Mouse (Mus musculus) midbrain, embryonic 16.5 days (tissue): ENCODE data around the gene Galnt2. TPM values are rescaled to one million over a fixed set of nuclear protein-coding genes. Genes with fewer than 3 reads are reported as not detected.

Source experiments
- ATAC-seq: fragments of 200-750 bp; cut with Nextera tagmentation; 2 replicates; pipeline ENCODE4 v1.8.0; 2017; ENCODE audit warnings: moderate TSS enrichment
- H3K27ac ChIP-seq: fragments of 300-500 bp; sonication (generic); 2 replicates; pipeline ENCODE4 v1.5.1; 2014; ENCODE audit warnings: mild to moderate bottlenecking, low read length, mixed read lengths
- H3K27me3 ChIP-seq: fragments of 300-500 bp; sonication (generic); 2 replicates; pipeline ENCODE4 v1.6.1; 2014; ENCODE audit warnings: low read depth, low read length, mixed read lengths; ENCODE audit not compliant: control insufficient read depth, insufficient read depth
- H3K36me3 ChIP-seq: fragments of 300-500 bp; sonication (generic); 2 replicates; pipeline ENCODE4 v1.6.1; 2014; ENCODE audit warnings: mild to moderate bottlenecking, low read length, moderate library complexity, mixed read lengths; ENCODE audit not compliant: control insufficient read depth, insufficient read depth
- H3K4me1 ChIP-seq: fragments of 300-500 bp; sonication (generic); 2 replicates; pipeline ENCODE4 v1.6.1; 2014; ENCODE audit warnings: mild to moderate bottlenecking, low read length, mixed read lengths; ENCODE audit not compliant: control insufficient read depth, insufficient read depth
- H3K4me2 ChIP-seq: fragments of 300-500 bp; sonication (generic); 2 replicates; pipeline ENCODE4 v1.6.1; 2014; ENCODE audit warnings: mild to moderate bottlenecking, low read length, mixed read lengths
- H3K4me3 ChIP-seq: fragments of 300-500 bp; sonication (generic); 2 replicates; pipeline ENCODE4 v1.5.1; 2014; ENCODE audit warnings: low read depth, mild to moderate bottlenecking, low read length, moderate library complexity, mixed read lengths
- H3K9ac ChIP-seq: fragments of 300-500 bp; sonication (generic); 2 replicates; pipeline ENCODE4 v1.6.1; 2014; ENCODE audit warnings: low read depth, low read length, mixed read lengths
- H3K9me3 ChIP-seq: fragments of 300-500 bp; sonication (generic); replicated peaks from 2 replicates; pipeline ENCODE4 v1.6.1; 2014; ENCODE audit warnings: mild to moderate bottlenecking, low read length, mixed read lengths; ENCODE audit not compliant: control insufficient read depth, poor library complexity, severe bottlenecking
- WGBS: fragments of 180-500 bp; shearing (Covaris S2); extraction: QIAGEN DNeasy Blood & Tissue Kit; methylation state at CpG from one replicate; pipeline ENCODE4 v1.1.7; 2014; 5-methylcytosine and 5-hydroxymethylcytosine counted together
- polyA plus RNA-seq: library from polyadenylated mRNA; unstranded; fragments of >200 nt; fragmentation: Nextera tagmentation; extraction: Ambion mirVana; gene quantifications from 2 replicates; pipeline ENCODE4 v1.2.1, GENCODE M21; 2015

Galnt2 gene
- polyA plus RNA-seq, 1 experiment from 2014 or later: 45.7 TPM

GRCm38 (mm10) chr8:124375727-124376126, 144.5 kb downstream of the Galnt2 start:
- Histone ChIP-seq H3K27ac (no peak overlapping the region), H3K4me3 (no peak overlapping the region), H3K9me3 (no peaks in the 10 kb centered on the region), H3K4me2 (no peak overlapping the region), H3K4me1 (no peaks in the 10 kb centered on the region), H3K36me3 (0 out of 2 replicates have a peak, but pooled peaks cover 2% of the 10 kb centered on the region), H3K27me3 (no peaks in the 10 kb centered on the region), H3K9ac (no peak overlapping the region)
- 86% methylated on average over 9 of the region's 9 CpGs for WGBS
- ATAC-seq: no peak

DNA sequence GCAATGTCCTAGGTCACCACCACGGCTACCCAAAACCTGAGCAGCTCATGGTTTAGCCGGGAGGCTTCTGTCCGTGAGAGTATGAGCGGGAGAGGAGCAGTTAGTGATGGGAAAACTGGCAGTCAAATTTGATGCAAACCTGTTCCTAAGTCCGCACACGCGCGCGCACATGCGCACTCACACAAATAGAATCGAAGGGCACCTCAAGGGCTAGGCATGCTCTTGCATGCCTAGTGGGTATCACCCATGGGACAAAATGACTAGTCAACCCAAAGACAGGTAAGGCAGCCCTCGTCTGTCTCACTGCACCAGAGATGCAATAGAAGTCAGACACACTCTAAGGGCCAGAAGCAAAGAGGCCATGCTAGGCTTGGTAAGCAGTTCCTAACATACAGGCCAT, 145.2 kb downstream of the Galnt2 start:
- no peak overlapping the region for H3K9ac ChIP-seq
- H3K4me2 ChIP-seq: no peak overlapping the region
- no peak for ATAC-seq
- 93% methylated on average over 12 of the region's 12 CpGs for WGBS
- no peaks in the 10 kb centered on the region for H3K9me3 ChIP-seq
- 0 out of 2 replicates have a peak, but pooled peaks cover 2% of the 10 kb centered on the region for H3K36me3 ChIP-seq
- no peaks in the 10 kb centered on the region for H3K27me3 ChIP-seq
- no peak overlapping the region for H3K4me3 ChIP-seq
- H3K27ac ChIP-seq: no peak overlapping the region
- no peaks in the 10 kb centered on the region for H3K4me1 ChIP-seq

DNA sequence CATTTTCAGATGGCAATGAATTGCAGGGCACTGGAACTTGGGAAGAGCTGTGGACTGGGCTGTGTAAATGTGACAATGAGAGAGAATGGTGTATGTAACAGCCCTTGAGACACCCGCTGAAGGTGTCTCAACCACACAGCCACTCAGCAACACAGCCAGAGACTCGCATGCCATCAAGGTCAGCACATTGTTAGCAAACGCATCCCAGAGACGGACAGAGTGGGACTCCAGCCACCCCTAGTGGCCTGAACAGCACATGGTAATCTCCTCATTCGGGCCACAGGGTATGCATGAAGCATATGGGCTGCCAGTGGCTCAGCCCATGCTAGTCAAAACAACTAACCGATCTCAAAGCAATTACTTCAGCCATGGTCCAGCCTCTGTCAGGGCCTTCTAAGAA, 148.1 kb downstream of the Galnt2 start:
- no peak overlapping the region for H3K9ac ChIP-seq
- H3K27ac ChIP-seq: no peak overlapping the region
- 64% methylated on average over 6 of the region's 6 CpGs for WGBS
- no peaks in the 10 kb centered on the region for H3K36me3 ChIP-seq
- H3K9me3 ChIP-seq: no peaks in the 10 kb centered on the region
- ATAC-seq: no peak
- no peaks in the 10 kb centered on the region for H3K27me3 ChIP-seq
- peaks cover 6% of the 10 kb centered on the region; the same call in 1 of the 2 replicates for H3K4me1 ChIP-seq
- H3K4me2 ChIP-seq: no peak overlapping the region
- H3K4me3 ChIP-seq: no peak overlapping the region

GRCm38 (mm10) chr8:124382235-124382634, 151.0 kb downstream of the Galnt2 start:
- ATAC-seq: peak; percentile 53; the same call in 1 of the 2 replicates
- Histone ChIP-seq H3K9me3 (no peaks in the 10 kb centered on the region), H3K27me3 (no peaks in the 10 kb centered on the region), H3K27ac (peak overlapping the region; percentile 42; the same call in 1 of the 2 replicates), H3K36me3 (no peaks in the 10 kb centered on the region), H3K4me1 (peaks cover 7% of the 10 kb centered on the region; the same call in 1 of the 2 replicates), H3K4me3 (no peak overlapping the region), H3K9ac (no peak overlapping the region; the same call in 1 of the 2 replicates), H3K4me2 (no peak overlapping the region; the same call in 1 of the 2 replicates)
- 11% methylated on average over 10 of the region's 10 CpGs for WGBS

DNA sequence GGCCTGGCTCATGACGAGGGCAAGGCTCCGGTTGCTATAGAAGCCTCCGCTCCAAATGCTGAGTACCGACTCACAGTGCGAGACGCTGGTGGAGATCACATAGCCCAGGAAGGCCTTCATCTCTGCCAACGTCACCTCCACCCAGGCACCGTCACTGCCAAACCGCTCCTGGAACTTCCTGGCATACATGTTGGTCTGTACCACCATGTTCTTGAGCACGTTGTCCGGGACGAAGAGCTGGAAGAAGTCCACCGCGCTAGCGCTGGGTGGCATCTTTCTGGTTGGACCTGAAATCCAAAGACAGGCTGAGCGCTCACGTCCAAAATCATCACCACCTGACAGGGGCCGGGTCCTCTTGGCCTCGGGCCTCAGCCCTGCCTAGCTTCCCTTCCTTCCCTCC, 153.1 kb downstream of the Galnt2 start:
- Histone ChIP-seq H3K4me3 (no peak overlapping the region), H3K9me3 (no peaks in the 10 kb centered on the region), H3K9ac (no peak overlapping the region), H3K4me2 (no peak overlapping the region), H3K36me3 (0 out of 2 replicates have a peak, but pooled peaks cover 3% of the 10 kb centered on the region), H3K4me1 (peaks cover 7% of the 10 kb centered on the region; the same call in 1 of the 2 replicates), H3K27ac (no peak overlapping the region), H3K27me3 (no peaks in the 10 kb centered on the region)
- WGBS: 96% methylated on average over 19 of the region's 19 CpGs
- ATAC-seq: no peak

GRCm38 (mm10) chr8:124386225-124386899, 155.2 kb downstream of the Galnt2 start:
- H3K27me3 ChIP-seq: no peaks in the 10 kb centered on the region
- no peak overlapping the region for H3K4me3 ChIP-seq
- no peak overlapping the region for H3K27ac ChIP-seq
- H3K4me2 ChIP-seq: no peak overlapping the region
- 76% methylated on average over 23 of the region's 23 CpGs for WGBS
- no peak for ATAC-seq
- H3K36me3 ChIP-seq: 0 out of 2 replicates have a peak, but pooled peaks cover 3% of the 10 kb centered on the region
- H3K4me1 ChIP-seq: peaks cover 7% of the 10 kb centered on the region; the same call in 1 of the 2 replicates
- H3K9me3 ChIP-seq: no peaks in the 10 kb centered on the region
- H3K9ac ChIP-seq: no peak overlapping the region

DNA sequence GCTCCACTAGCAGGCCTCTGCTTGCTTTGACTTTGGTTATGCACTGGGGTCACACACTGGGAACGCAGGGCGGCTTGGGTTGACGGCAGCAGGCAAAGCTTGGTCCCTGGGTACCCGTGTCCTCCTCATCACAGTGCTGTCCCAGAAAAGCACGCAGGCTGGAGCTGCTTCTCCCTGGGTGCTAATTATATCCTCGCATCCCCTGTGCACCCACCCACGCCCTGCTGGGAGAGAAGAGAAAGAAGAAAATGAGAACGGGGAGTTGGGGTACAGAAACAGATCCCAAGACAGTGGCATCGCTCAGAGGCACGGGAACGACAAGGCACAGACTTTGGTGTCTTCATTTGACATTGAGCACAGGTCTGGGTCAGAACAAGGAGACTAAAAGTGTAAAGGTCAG, 158.3 kb downstream of the Galnt2 start:
- Histone ChIP-seq H3K9ac (no peak overlapping the region), H3K4me1 (0 out of 2 replicates have a peak, but pooled peaks cover 2% of the 10 kb centered on the region), H3K4me2 (no peak overlapping the region), H3K27me3 (no peaks in the 10 kb centered on the region), H3K9me3 (no peaks in the 10 kb centered on the region), H3K4me3 (no peak overlapping the region), H3K27ac (no peak overlapping the region), H3K36me3 (0 out of 2 replicates have a peak, but pooled peaks cover 3% of the 10 kb centered on the region)
- no peak for ATAC-seq
- 83% methylated on average over 11 of the region's 11 CpGs for whole genome bisulfite sequencing

- Histone ChIP-seq H3K4me1 (0 out of 2 replicates have a peak, but pooled peaks cover 2% of the 10 kb centered on the region), H3K36me3 (0 out of 2 replicates have a peak, but pooled peaks cover 3% of the 10 kb centered on the region), H3K4me2 (no peak overlapping the region), H3K9ac (no peak overlapping the region), H3K9me3 (no peaks in the 10 kb centered on the region), H3K4me3 (no peak overlapping the region), H3K27ac (no peak overlapping the region), H3K27me3 (no peaks in the 10 kb centered on the region)
- WGBS: 81% methylated on average over 7 of the region's 7 CpGs
- ATAC-seq: no peak
Measured at GRCm38 (mm10) chr8:124391191-124391590, 160.0 kb downstream of the Galnt2 start.

GRCm38 (mm10) chr8:124392271-124393012, 161.3 kb downstream of the Galnt2 start:
- ATAC-seq: no peak
- H3K36me3 ChIP-seq: 0 out of 2 replicates have a peak, but pooled peaks cover 3% of the 10 kb centered on the region
- no peak overlapping the region for H3K9ac ChIP-seq
- no peaks in the 10 kb centered on the region for H3K27me3 ChIP-seq
- H3K27ac ChIP-seq: no peak overlapping the region
- H3K9me3 ChIP-seq: no peaks in the 10 kb centered on the region
- H3K4me1 ChIP-seq: no peaks in the 10 kb centered on the region
- no peak overlapping the region for H3K4me2 ChIP-seq
- no peak overlapping the region for H3K4me3 ChIP-seq
- WGBS: 58% methylated on average over 10 of the region's 10 CpGs
